Mouse (Mus musculus) heart, adult 11 months (tissue): Measurements from ENCODE around the gene Ubn1.

Source experiments
- DNase-seq: peaks from one replicate; pipeline ENCODE4 v3.0.0; 2022

The Ubn1 gene

GRCm38 (mm10) chr16:5074341-5074740, 24.5 kb downstream of the Ubn1 start:
- DNase-seq = no peak

GRCm38 (mm10) chr16:5085196-5085595, 35.3 kb downstream of the Ubn1 start:
- peak; percentile 88 for DNase-seq

DNA sequence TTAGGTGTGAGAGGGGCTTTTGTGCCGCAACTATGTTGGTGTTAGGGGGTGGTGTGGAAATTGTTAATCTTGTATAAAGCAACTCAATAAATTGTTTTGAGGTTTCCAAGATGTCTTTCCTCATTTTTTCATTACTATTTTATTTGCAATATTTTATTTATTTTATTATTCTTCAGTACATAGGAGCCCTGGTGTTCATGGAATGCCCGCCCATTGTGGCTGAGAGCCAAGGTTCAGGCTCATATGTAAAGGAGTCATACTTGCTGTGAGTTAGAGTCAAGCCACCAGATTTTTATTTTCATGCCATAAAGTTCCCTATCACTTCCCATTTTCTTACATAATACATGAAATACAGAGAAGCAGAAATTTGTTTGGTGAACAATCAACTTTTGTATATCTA, 36.3 kb downstream of the Ubn1 start:
- peak; percentile 69 for DNase-seq

- peak; percentile 89 for DNase-seq
Measured at GRCm38 (mm10) chr16:5089021-5089420, 39.2 kb downstream of the Ubn1 start.

DNA sequence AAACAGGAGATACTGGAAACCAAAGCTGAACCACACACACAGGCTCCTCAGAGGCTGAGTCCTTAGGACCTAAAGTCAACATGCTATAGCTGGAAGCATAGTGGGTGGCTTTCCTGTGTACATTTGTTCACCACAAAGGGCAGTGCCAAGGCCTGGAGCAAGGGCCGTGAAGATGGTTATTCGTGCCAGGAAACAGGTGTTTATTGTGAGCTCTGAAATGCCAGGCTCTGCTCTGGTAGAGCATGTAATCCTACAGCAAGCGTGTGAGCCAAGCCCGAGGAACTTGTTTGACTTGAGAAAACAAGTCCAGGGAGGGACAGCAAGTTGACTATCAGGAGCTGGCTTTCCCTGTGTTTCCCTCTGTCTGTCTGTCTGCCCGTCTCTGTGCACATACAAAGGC, 43.4 kb downstream of the Ubn1 start:
- no peak for DNase-seq

DNA sequence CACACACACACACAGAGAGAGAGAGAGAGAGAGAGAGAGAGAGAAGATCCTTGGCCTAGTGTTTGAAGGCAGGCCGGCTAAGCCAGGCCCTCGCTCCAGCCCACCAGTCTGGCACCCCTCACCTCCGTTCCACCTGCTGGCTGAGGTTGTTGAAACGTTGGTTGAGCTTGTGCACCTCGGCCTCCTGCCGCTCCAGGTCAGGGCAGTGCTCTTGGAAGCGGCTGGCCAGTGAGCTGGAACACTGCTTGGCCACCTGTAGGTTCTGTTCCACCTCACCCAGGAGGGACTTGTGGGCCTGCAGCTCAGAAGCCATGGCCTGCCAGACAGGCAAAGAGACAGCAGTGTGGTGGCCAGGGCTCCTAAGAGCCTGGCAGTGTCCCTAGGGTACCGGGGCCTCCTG, 46.6 kb downstream of the Ubn1 start:
- no peak for DNase-seq

DNA sequence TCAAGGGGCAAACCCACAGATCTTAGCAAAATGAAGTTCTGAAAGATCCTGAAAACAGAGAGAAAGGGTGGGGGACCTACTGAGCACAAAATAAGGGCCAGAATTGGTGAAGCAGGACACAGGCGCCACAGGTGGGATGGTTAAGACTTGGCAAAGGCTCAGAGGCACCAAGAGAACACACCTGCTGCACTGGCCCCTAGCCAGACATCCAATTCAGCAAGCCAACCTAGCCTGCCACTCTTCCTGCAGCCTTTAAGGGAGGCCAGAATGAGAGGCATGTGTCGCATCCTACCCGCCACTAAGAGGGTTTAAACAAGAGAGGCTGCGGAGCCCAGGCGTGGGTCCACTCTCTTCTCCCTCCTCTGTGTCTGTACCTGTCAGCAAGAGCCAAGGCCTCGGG, 51.1 kb downstream of the Ubn1 start:
- DNase-seq = no peak

DNA sequence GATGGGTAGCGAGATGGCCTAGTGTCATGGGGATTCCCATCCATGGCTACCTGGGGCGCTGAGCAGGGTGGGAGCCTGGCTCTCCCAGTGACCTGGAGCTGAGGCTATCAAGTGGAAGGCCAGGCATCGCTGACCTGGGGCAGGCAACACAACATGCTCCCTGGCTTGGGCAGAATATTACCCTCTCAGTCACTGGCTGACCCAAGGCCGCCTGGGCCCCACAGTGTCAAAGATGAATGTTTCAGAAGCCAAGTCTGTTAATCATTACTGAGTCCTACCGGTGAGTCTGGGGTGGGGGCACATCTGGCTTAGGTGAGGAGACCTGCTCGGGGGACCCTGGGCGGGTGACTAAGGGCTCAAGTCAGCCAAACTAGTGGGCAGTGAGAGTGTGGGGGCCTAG, 60.0 kb downstream of the Ubn1 start:
- DNase-seq = no peak

DNA sequence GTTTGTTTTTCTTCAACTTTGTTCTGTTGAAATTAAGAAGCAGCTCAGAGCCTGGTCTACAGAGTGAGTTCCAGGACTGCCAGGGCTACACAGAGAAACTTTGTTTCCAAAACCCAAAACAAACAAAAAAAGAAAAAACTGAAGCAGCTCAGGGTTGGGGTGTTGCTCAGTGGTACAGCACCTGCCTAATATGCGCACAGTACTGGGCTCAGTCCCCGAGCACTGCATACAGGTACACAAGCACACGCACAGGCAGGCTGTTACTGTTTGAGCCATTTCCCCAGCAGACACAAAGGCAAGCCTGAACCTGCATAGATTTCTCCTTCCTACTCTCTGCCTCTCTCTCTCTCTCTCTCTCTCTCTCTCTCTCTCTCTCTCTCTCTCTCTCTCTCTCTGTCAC, 61.2 kb downstream of the Ubn1 start:
- no peak for DNase-seq

GRCm38 (mm10) chr16:5113002-5113550, 63.2 kb downstream of the Ubn1 start:
- DNase-seq = no peak

GRCm38 (mm10) chr16:5113582-5113981, 63.7 kb downstream of the Ubn1 start:
- no peak for DNase-seq

- DNase-seq = no peak
Measured at GRCm38 (mm10) chr16:5119385-5119784, 69.5 kb downstream of the Ubn1 start.

GRCm38 (mm10) chr16:5119845-5120244, 70.0 kb downstream of the Ubn1 start:
- DNase-seq = no peak

DNA sequence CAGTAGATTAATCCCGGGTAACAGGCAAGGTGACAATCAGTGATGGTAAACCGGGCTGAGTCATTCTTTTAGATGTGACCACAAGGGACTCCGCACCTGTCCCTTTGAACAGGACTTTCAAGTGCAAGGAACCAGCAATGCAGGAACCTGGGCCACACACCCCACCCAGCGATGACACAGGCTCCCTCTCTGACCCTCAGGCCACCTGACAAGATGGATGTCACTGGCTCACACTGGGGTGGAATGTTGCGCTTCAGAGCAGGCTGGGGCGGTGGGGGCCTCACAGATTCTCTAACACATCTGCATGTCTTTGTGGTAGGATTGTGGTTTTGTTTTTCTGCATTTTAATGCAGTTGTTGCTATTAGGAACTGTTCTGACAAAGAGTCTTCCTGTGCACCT, 73.6 kb downstream of the Ubn1 start:
- no peak for DNase-seq

GRCm38 (mm10) chr16:5130196-5130595, 80.3 kb downstream of the Ubn1 start:
- DNase-seq = peak; percentile 84

DNA sequence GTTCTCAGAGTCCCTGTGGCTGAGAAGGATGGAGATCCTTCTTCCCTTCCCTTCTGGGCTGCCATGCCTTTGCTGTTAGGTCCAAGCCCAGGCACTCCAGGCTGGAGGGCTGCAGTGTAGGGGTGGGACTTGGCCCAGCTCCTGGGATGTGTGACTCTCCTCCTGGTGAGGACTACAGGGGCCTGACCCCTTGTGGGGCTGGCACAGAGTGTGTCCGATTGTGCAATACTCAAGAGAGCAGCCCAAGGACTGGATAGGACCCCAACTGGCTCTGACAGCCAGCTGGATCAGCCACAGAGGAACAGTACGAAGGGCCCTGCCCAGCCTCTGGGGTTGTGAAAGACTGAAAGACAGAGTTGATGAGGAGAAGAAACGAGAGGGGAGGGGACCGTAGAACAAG, 80.9 kb downstream of the Ubn1 start:
- peak; percentile 100 for DNase-seq

DNA sequence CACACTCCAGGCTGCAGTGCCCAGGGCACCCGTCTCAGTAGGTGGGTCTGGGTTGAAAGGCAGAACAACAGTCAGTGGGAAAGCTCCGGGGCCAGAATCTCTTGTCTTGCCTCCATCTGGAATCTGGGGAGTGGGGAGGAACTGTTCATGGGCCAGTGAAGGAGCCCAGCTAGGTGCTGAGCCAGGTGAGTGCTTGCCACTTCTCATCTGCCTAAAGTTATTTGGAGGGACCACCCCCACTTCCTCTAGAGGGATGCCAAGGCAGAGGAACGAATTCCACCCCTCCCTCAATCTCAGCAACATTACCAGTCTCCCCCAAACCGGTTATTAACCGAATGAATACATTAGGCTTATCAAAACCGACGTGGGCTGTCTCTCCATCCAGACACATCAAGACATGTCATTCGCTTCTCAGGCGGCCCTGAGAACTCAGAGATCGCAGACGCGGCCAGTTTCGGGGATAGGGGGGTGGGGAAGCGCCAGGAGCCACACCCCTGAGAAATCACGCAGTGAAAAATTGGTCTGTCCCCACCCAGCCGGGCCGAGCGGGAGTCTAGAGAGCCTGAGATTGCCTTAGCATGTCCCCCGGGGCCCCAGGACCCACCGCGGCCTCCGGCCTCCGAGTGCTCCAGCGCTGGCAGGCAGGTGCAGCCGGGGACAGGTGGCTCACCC, 81.5 kb downstream of the Ubn1 start:
- DNase-seq = peak; percentile 97

DNA sequence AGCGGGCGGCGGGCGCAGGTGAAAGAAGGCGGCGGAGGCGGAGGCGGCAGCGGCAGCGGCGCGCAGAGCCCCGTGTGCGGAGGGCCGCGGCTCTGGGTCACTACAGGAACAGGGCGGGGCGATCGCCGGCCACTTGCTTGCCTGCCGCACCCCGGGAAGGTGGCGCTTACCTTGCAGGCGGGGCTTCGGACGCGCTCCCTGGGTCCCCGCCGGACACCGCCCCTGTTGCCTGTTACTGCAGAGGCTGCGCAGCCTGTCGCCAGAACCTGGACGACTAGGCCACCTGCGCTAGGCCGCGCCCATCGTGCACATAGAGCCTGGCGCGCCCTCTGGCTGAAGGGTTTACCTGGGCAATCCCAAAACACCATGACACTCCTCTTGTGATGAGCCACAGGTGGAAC, 82.5 kb downstream of the Ubn1 start, which contains the start of gene Ppl:
Gene Ppl, minus strand, starts transcription at position 21 of the 401 bp plus-strand sequence.
- peak; percentile 98 for DNase-seq

- peak; percentile 99 for DNase-seq
Measured at GRCm38 (mm10) chr16:5134623-5135330, 84.9 kb downstream of the Ubn1 start.

DNA sequence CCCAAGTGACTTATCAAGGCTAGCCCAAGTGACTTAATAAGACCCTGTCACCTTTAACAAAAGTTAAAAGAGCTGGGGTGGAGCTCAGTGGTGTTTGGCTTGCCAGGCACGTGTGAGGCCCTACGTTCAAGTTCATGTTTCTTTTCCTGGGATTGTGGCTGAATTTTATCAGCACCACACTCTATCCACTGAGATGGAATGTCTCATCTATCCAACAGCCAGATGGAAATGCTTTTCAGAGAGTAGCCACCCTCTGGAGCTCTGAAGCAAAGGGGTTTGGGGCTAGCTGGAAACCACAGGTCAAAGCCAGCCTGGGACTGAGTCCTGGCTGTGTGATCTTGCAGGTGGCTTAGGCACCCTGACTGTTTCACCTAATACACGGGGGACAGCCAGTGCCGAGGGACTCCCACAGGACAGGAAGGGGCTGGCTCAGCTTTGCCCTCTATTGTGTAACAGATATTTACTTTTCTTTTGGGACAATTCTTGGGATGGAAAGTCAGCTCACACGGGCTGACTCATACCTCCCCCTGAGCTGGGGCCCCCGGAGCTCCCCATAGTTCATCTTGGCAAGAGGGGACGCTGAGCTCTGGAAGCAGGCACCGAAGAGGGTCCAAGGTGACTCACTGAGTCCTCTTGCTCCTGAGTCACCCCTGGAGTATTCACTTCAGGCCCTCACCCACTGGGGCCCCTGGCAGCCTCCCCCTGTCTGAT, 85.8 kb downstream of the Ubn1 start:
- peak; percentile 97 for DNase-seq
